Mouse (Mus musculus) large intestine, adult 2 months (tissue): ENCODE results near the gene Dock4. TPM values are rescaled to one million over a fixed set of nuclear protein-coding genes. Genes with fewer than 3 reads are reported as not detected.

ENCODE experiments used
- DNase-seq: peaks from one replicate; pipeline ENCODE4 v3.0.0-alpha.2; 2012; ENCODE audit warnings: low read depth, low spot score
- WGBS: fragments of 180-500 bp; shearing (Covaris S2); methylation state at CpG from one replicate; pipeline ENCODE4 v1.1.7; 2018; 5-methylcytosine and 5-hydroxymethylcytosine counted together
- polyA plus RNA-seq: library from polyadenylated mRNA; depleted of rRNA; stranded (reverse); fragments of >200 nt; gene quantifications from 2 replicates; pipeline ENCODE4 v1.2.3, GENCODE M21; 2012

The Dock4 gene
- polyA plus RNA-seq, 1 experiment = 0.69 TPM

GRCm38 (mm10) chr12:40458977-40459376 is 13.2 kb downstream of the Dock4 start:
- DNase-seq = no peak
- WGBS = 42% methylated on average over 3 of the region's 3 CpGs

GRCm38 (mm10) chr12:40459673-40460265 is 14.0 kb downstream of the Dock4 start:
- WGBS = 76% methylated on average over 6 of the region's 6 CpGs
- DNase-seq = no peak

GRCm38 (mm10) chr12:40462693-40463235 is 17.0 kb downstream of the Dock4 start:
- DNase-seq = no peak

GRCm38 (mm10) chr12:40463828-40464227 is 18.1 kb downstream of the Dock4 start:
- WGBS = 62% methylated on average over 2 of the region's 2 CpGs
- DNase-seq = no peak

More at GRCm38 (mm10) chr12:40462693-40463235, 17.0 kb downstream of the Dock4 start:
- 77% methylated on average over 7 of the region's 7 CpGs for WGBS

GRCm38 (mm10) chr12:40464282-40464681 is 18.5 kb downstream of the Dock4 start:
- WGBS = 81% methylated on average over 6 of the region's 6 CpGs

GRCm38 (mm10) chr12:40468235-40468634 is 22.5 kb downstream of the Dock4 start:
- 85% methylated on average over 4 of the region's 4 CpGs for WGBS
- DNase-seq = no peak

More at GRCm38 (mm10) chr12:40464282-40464681, 18.5 kb downstream of the Dock4 start:
- DNase-seq = no peak

GRCm38 (mm10) chr12:40469009-40469408 is 23.3 kb downstream of the Dock4 start:
- DNase-seq = no peak
- 78% methylated on average over 5 of the region's 5 CpGs for whole genome bisulfite sequencing

- WGBS = 42% methylated on average over 11 of the region's 11 CpGs
- no peak for DNase-seq
These were observed 26.1 kb downstream of the Dock4 start for GRCm38 (mm10) chr12:40471649-40472399.

- WGBS = 42% methylated on average over 2 of the region's 2 CpGs
- no peak for DNase-seq
These were observed 28.0 kb downstream of the Dock4 start for GRCm38 (mm10) chr12:40473709-40474108.

- 60% methylated on average over 8 of the region's 8 CpGs for WGBS
- no peak for DNase-seq
These were observed 32.1 kb downstream of the Dock4 start for GRCm38 (mm10) chr12:40477621-40478452.

GRCm38 (mm10) chr12:40484224-40484623 is 38.5 kb downstream of the Dock4 start:
- DNase-seq = no peak
- WGBS = 53% methylated on average over 3 of the region's 3 CpGs

GRCm38 (mm10) chr12:40485210-40485609 is 39.5 kb downstream of the Dock4 start:
- WGBS = 74% methylated on average over 1 of the region's 1 CpGs
- no peak for DNase-seq

GRCm38 (mm10) chr12:40486047-40486837 is 40.5 kb downstream of the Dock4 start:
- WGBS = 79% methylated on average over 12 of the region's 12 CpGs
- no peak for DNase-seq

GRCm38 (mm10) chr12:40496387-40496786 is 50.6 kb downstream of the Dock4 start:
- no peak for DNase-seq
- WGBS = 71% methylated on average over 11 of the region's 11 CpGs

- 55% methylated on average over 5 of the region's 5 CpGs for WGBS
- DNase-seq = no peak
These were observed 52.1 kb downstream of the Dock4 start for GRCm38 (mm10) chr12:40497806-40498205.

- WGBS = 79% methylated on average over 7 of the region's 7 CpGs
- no peak for DNase-seq
These were observed 52.5 kb downstream of the Dock4 start for GRCm38 (mm10) chr12:40498250-40498671.

- 68% methylated on average over 15 of the region's 15 CpGs for WGBS
- no peak for DNase-seq
These were observed 53.3 kb downstream of the Dock4 start for GRCm38 (mm10) chr12:40498928-40499626.

- no peak for DNase-seq
These were observed 54.0 kb downstream of the Dock4 start for GRCm38 (mm10) chr12:40499627-40500329.

More at GRCm38 (mm10) chr12:40499627-40500329, 54.0 kb downstream of the Dock4 start:
- WGBS = 62% methylated on average over 5 of the region's 5 CpGs
